Comparison of ENCODE assay signal across 9 mouse cellular contexts in genomic region chr6:129181249-129181648, GRCm38 (mm10). TPM values are rescaled to one million over a fixed set of nuclear protein-coding genes. Genes with fewer than 3 reads are reported as not detected.
DNase-seq lines count a peak whose midpoint lies in the region; ATAC-seq and TF ChIP-seq lines count a peak whose summit lies in the region.
"Had no signal": no experiment of that assay in that cellular context is flagged by ENCODE, and none has a peak within 500 bp of the region (broad histone marks: within the 10 kb centered on the region; RNA-seq: fewer than 3 reads in every experiment).

No protein-coding gene starts in this region.

- peak overlapping the region; percentile 59 for H3K4me2 ChIP-seq in heart, embryonic 15.5 days
- H3K4me2 ChIP-seq in forebrain, postnatal 0 days (ENCODE audit: low read depth), result peak overlapping the region; percentile 53
- peak overlapping the region; percentile 53 for H3K4me2 ChIP-seq in liver, embryonic 16.5 days (ENCODE audit: low read depth, low read length)

- H3K4me1 ChIP-seq in heart, embryonic 15.5 days (replicated peaks), result peaks cover 10% of the 10 kb centered on the region
- H3K4me1 ChIP-seq in MEL (ENCODE audit: control insufficient read depth in 1 of 2, insufficient read depth in 2 of 2, low read length in 2 of 2), result peaks cover 0 to 7% of the 10 kb centered on the region in 2 experiments; a peak in 2 of 4 replicates
- no peaks in the 10 kb centered on the region for H3K4me1 ChIP-seq in forebrain, postnatal 0 days (ENCODE audit: insufficient read depth)
- no peaks in the 10 kb centered on the region; the same call in 1 of the 2 replicates for H3K4me1 ChIP-seq in liver, embryonic 16.5 days (ENCODE audit: control insufficient read depth, low read depth, low read length)

- no peak for TF ChIP-seq POLR2A in MEL (IDR thresholded peaks at IDR 0.05; ENCODE audit: control insufficient read depth in 1 of 2, insufficient read depth in 1 of 2, low read depth in 1 of 2, low read length in 2 of 2, poor library complexity in 1 of 2)

- H3K27me3 ChIP-seq in heart, embryonic 15.5 days, result no peaks in the 10 kb centered on the region
- H3K27me3 ChIP-seq in MEL (ENCODE audit: control insufficient read depth in 1 of 2, insufficient read depth in 2 of 2, low read length in 2 of 2), result no peaks in the 10 kb centered on the region
- H3K27me3 ChIP-seq in forebrain, postnatal 0 days (ENCODE audit: insufficient read depth, low read length), result no peaks in the 10 kb centered on the region
- no peaks in the 10 kb centered on the region for H3K27me3 ChIP-seq in liver, embryonic 16.5 days (ENCODE audit: control insufficient read depth, insufficient read depth, low read depth, low read length)

- no peak for TF ChIP-seq RAD21 in MEL (IDR thresholded peaks at IDR 0.05; ENCODE audit: low read depth, low read length)

- H3K9ac ChIP-seq in heart, embryonic 15.5 days, result peak overlapping the region; percentile 73
- H3K9ac ChIP-seq in MEL (ENCODE audit: control insufficient read depth, low read depth, low read length, poor library complexity, severe bottlenecking), result peak overlapping the region; percentile 74
- 0 out of 2 replicates have a peak overlapping the region, but pooled peaks have one; percentile 31 for H3K9ac ChIP-seq in forebrain, postnatal 0 days
- peak overlapping the region; percentile 62 for H3K9ac ChIP-seq in liver, embryonic 16.5 days (ENCODE audit: low read depth, low read length)

- peaks cover 3% of the 10 kb centered on the region for H3K79me2 ChIP-seq in MEL (ENCODE audit: control insufficient read depth, insufficient read depth, low read length, poor library complexity)

- peak overlapping the region; percentile 61 for H3K4me3 ChIP-seq in heart, embryonic 15.5 days
- H3K4me3 ChIP-seq in MEL (ENCODE audit: control insufficient read depth in 1 of 2, insufficient read depth in 1 of 2, low read depth in 2 of 2, low read length in 2 of 2), result peak overlapping the region; percentile 61 to 82
- H3K4me3 ChIP-seq in forebrain, postnatal 0 days (ENCODE audit: low read depth, low read length), result peak overlapping the region; percentile 31; the same call in 1 of the 2 replicates
- H3K4me3 ChIP-seq in liver, embryonic 16.5 days (ENCODE audit: low read depth, low read length), result peak overlapping the region; percentile 59

- peaks cover 25% of the 10 kb centered on the region for H3K36me3 ChIP-seq in heart, embryonic 15.5 days
- peaks cover 3 to 8% of the 10 kb centered on the region in 2 experiments; a peak in 3 of 4 replicates for H3K36me3 ChIP-seq in MEL (ENCODE audit: control insufficient read depth in 1 of 2, insufficient read depth in 2 of 2, low read length in 2 of 2)
- no peaks in the 10 kb centered on the region for H3K36me3 ChIP-seq in forebrain, postnatal 0 days (ENCODE audit: insufficient read depth)
- H3K36me3 ChIP-seq in liver, embryonic 16.5 days (ENCODE audit: control insufficient read depth, insufficient read depth), result peaks cover 5% of the 10 kb centered on the region; the same call in 1 of the 2 replicates

- no peaks in the 10 kb centered on the region for H3K9me3 ChIP-seq in heart, embryonic 15.5 days (replicated peaks)
- no peaks in the 10 kb centered on the region for H3K9me3 ChIP-seq in MEL (replicated peaks; ENCODE audit: insufficient read depth, low read length)
- H3K9me3 ChIP-seq in forebrain, postnatal 0 days (ENCODE audit: low read length), result no peaks in the 10 kb centered on the region
- H3K9me3 ChIP-seq in liver, embryonic 16.5 days (replicated peaks; ENCODE audit: control insufficient read depth, low read length), result no peaks in the 10 kb centered on the region

- TF ChIP-seq EP300 in MEL (IDR thresholded peaks at IDR 0.05; ENCODE audit: low read depth in 1 of 2, low read length in 2 of 2), result no peak

- TF ChIP-seq CTCF in MEL (IDR thresholded peaks at IDR 0.05 in 2 of 3, conservative IDR thresholded peaks at IDR 0.05 in 1 of 3; ENCODE audit: control insufficient read depth in 1 of 3, insufficient read depth in 1 of 3, low read depth in 2 of 3, low read length in 3 of 3, poor library complexity in 1 of 3, severe bottlenecking in 1 of 3), result no peak
- TF ChIP-seq CTCF in forebrain, postnatal 0 days (IDR thresholded peaks at IDR 0.05; ENCODE audit: low read depth), result no peak

- no peak for ATAC-seq in heart, embryonic 15.5 days (replicated peaks; ENCODE audit: insufficient number of reproducible peaks, insufficient read depth, low FRiP score, low read depth)
- ATAC-seq in forebrain, postnatal 0 days, result no peak
- no peak for ATAC-seq in liver, embryonic 16.5 days (ENCODE audit: low read depth)

- intact Hi-C loops in heart, postnatal 25 days (cut with DNase I), result loop anchor here (1.0 to 10.0 kb wide), 3 partner anchors 56 to 196 kb away; no protein-coding TSS in a partner anchor

- 6% methylated on average over 1 of the region's 1 CpGs for WGBS in heart, embryonic 15.5 days
- WGBS in forebrain, postnatal 0 days, result 0% methylated on average over 1 of the region's 1 CpGs
- WGBS in liver, embryonic 16.5 days (ENCODE audit: insufficient replicate concordance), result 0% methylated on average over 1 of the region's 1 CpGs

- peak overlapping the region; percentile 98 for H3K27ac ChIP-seq in heart, embryonic 15.5 days
- no peak overlapping the region for H3K27ac ChIP-seq in MEL (ENCODE audit: control insufficient read depth, low read depth, low read length)
- H3K27ac ChIP-seq in forebrain, postnatal 0 days (ENCODE audit: low read depth, low read length), result peak overlapping the region; percentile 72
- peak overlapping the region; percentile 87 for H3K27ac ChIP-seq in liver, embryonic 16.5 days (ENCODE audit: low read length)

- no peak for DNase-seq in heart, postnatal 25 days (ENCODE audit: low spot score)
- no peak for DNase-seq in MEL (ENCODE audit: low read depth, low spot score)
- DNase-seq in forebrain, postnatal 0 days, result no peak
- no peak for DNase-seq in frontal cortex, postnatal 10 days (ENCODE audit: low spot score in 2 of 2)
- no peak for DNase-seq in retina, postnatal 1 day
- no peak for DNase-seq in thymus, postnatal 10 days (ENCODE audit: low spot score in 2 of 2)
- DNase-seq: cerebellum, adult 11-12 months had no signal

TF ChIP-seq in MEL, 35 proteins besides CTCF, POLR2A, EP300 and RAD21:
- TF ChIP-seq USF1 (IDR thresholded peaks at IDR 0.05; ENCODE audit: low read depth, low read length) (no peak), MYC (IDR thresholded peaks at IDR 0.05; ENCODE audit: low read depth, low read length) (no peak), SIN3A (IDR thresholded peaks at IDR 0.05; ENCODE audit: low read length) (no peak), USF2 (IDR thresholded peaks at IDR 0.05; ENCODE audit: borderline replicate concordance in 1 of 2, insufficient read depth in 1 of 2, low read depth in 1 of 2, low read length in 2 of 2) (no peak), NRF1 (IDR thresholded peaks at IDR 0.05; ENCODE audit: insufficient read depth, low read depth, low read length, poor library complexity, severe bottlenecking) (no peak), POLR2AphosphoS5 (IDR thresholded peaks at IDR 0.05; ENCODE audit: borderline replicate concordance, low read depth, low read length) (no peak), RCOR1 (IDR thresholded peaks at IDR 0.05; ENCODE audit: low read depth, low read length) (no peak), HCFC1 (IDR thresholded peaks at IDR 0.05; ENCODE audit: low read depth, low read length) (no peak), GATA1 (IDR thresholded peaks at IDR 0.05; ENCODE audit: low read depth, low read length) (no peak), ZNF384 (IDR thresholded peaks at IDR 0.05; ENCODE audit: low read depth, low read length) (no peak), MXI1 (IDR thresholded peaks at IDR 0.05; ENCODE audit: low read depth, low read length) (no peak)

RNA-seq across cellular contexts. Expression of gene Clec2d, which starts 0.8 kb away (rescaled TPM):
- polyA plus RNA-seq in heart, embryonic 15.5 days (2015; fragmentation: Nextera tagmentation; extraction: Ambion mirVana), result 0.37 and 0.46 TPM in 2 replicates
- total RNA-seq in heart, postnatal 25 days (2021), result 10 to 100 TPM; 36.3 to 40.3 TPM
- total RNA-seq in MEL (2012; rRNA removed), result 1.7 and 2.8 TPM in 2 replicates
- under 1 TPM in 1 of 2 experiments, not detected in 1; 0.50 TPM for polyA plus RNA-seq in MEL (2012; ENCODE audit: insufficient read depth in 1 of 2, insufficient read length in 2 of 2, low read depth in 1 of 2, low replicate concordance in 2 of 2, missing spikeins in 1 of 2)
- total RNA-seq in forebrain, postnatal 0 days (2014; rRNA removed), result 6.2 and 9.7 TPM in 2 replicates
- polyA plus RNA-seq in forebrain, postnatal 0 days (2015; fragmentation: Nextera tagmentation; extraction: Ambion mirVana), result not detected in 2 replicates
- 0.41 and 0.70 TPM in 2 replicates for polyA plus RNA-seq in liver, embryonic 16.5 days (2015; fragmentation: Nextera tagmentation; extraction: Ambion mirVana)
